Mouse (Mus musculus) olfactory bulb, adult 2 months (tissue): ENCODE data around the gene Kiz. TPM values are rescaled to one million over a fixed set of nuclear protein-coding genes. Genes with fewer than 3 reads are reported as not detected.

Experiments
- H3K27ac ChIP-seq: fragments of 200-500 bp; 2 replicates; pipeline ENCODE4 v1.5.1; 2012; ENCODE audit warnings: low read depth, low read length; ENCODE audit not compliant: insufficient read depth
- H3K4me1 ChIP-seq: fragments of 200-500 bp; 2 replicates; pipeline ENCODE4 v1.6.1; 2012; ENCODE audit warnings: low read length; ENCODE audit not compliant: control insufficient read depth, insufficient read depth
- H3K4me3 ChIP-seq: fragments of 200-500 bp; 2 replicates; pipeline ENCODE4 v1.5.1; 2012; ENCODE audit warnings: mild to moderate bottlenecking, low read depth, low read length, moderate library complexity; ENCODE audit not compliant: insufficient read depth
- CTCF ChIP-seq: fragments of 200-500 bp; IDR thresholded peaks from 2 replicates; pipeline ENCODE4 v1.5.1; 2012; ENCODE audit warnings: low read depth, mild to moderate bottlenecking, low read length, moderate library complexity; ENCODE audit not compliant: insufficient read depth
- POLR2A ChIP-seq: fragments of 200-500 bp; IDR thresholded peaks from 2 replicates; pipeline ENCODE4 v1.6.1; 2012; ENCODE audit warnings: mild to moderate bottlenecking, low read depth, low read length, moderate library complexity; ENCODE audit not compliant: insufficient read depth
- WGBS: fragments of 180-500 bp; shearing (Covaris S2); methylation state at CpG from one replicate; pipeline ENCODE4 v1.1.7; 2018; 5-methylcytosine and 5-hydroxymethylcytosine counted together
- polyA plus RNA-seq: library from polyadenylated mRNA; stranded (reverse); fragments of >200 nt; gene quantifications from 2 replicates; pipeline ENCODE4 v1.2.4, GENCODE M21; 2012; ENCODE audit warnings: low replicate concordance; ENCODE audit not compliant: missing spikeins, insufficient read depth, insufficient read length

Kiz gene
- polyA plus RNA-seq, 1 experiment = not detected

DNA sequence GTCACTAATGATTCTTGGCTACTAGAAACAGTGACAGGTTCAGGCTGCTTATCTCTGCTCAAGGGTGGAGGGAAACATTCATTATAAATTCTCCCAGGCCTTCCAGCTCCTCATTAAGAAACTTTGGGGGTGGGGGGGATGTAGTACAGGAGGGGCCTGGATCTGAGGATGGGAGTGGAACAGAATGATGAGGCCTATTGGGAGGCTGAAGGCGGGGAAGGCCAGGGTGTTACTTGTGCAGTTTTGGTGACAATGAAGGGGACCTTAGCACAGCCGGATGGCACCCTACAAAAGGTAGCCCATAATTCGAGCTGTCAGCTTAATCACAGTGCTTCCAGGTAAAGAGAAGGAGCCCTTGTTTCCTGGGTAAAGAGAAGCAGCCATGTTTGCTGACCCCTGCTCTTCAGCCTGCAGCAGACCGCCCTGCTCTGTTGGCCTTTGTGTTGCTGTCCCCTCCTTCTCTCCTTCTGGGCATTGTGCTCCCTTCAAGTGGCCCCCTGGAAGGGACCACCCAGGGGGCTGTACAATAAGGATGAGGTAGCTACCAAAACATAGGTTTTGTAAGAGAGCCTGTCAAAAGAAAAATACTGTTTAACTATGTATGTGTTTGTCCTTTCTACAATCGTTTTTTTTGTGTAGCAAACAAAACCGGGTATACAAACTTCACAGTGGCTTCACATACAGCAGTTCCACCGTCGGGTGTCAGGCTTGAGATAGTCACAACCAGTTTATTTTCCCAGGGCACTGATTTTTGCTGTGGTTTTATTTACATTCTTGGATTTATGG, 64.9 kb downstream of the Kiz start:
- TF ChIP-seq CTCF (no peak), POLR2A (no peak)
- 59% methylated on average over 8 of the region's 8 CpGs for WGBS
- Histone ChIP-seq H3K27ac (no peak overlapping the region), H3K4me1 (peaks cover 5% of the 10 kb centered on the region), H3K4me3 (no peak overlapping the region)

DNA sequence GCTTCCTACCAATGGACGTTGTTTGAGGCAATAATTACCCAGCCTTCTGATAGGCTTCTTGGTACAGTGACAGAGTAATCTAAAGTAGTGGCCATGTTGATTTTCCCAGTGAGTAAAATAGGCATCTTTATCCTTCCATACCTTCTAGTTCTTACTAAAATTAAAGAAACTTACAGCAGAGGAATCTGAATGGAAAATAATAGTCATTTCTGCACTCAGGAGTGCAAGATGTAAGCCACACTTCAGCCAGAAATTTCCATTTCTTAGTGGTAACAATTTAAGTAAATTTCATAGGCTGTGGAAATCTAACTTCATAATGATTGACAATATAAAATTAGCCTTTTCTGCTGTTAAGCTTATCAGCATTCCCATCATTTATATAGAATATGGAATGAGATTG, 69.6 kb downstream of the Kiz start:
- WGBS = 69% methylated on average over 1 of the region's 1 CpGs
- peaks cover 5% of the 10 kb centered on the region for H3K4me1 ChIP-seq
- H3K27ac ChIP-seq = no peak overlapping the region
- no peak for TF ChIP-seq POLR2A
- no peak for TF ChIP-seq CTCF
- H3K4me3 ChIP-seq = no peak overlapping the region

DNA sequence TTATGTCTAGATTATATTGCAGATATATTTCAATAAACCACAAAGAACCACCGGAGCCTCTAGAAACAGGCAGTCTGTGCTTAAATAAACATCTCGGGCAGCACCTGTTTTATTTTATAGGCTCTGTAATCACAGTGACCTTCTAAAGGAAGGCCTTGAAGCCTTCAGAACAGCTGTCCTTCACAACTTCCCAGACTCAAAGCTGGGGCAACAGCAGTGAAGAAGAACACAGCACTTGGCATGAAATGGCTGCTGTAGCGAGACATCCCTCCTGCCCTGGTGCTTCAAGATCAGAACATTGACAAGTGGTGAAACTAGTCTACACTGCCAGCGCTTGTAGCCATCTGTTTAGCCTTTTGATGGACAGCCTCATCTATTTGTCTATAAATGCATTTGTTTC, 70.2 kb downstream of the Kiz start:
- Histone ChIP-seq H3K27ac (no peak overlapping the region), H3K4me3 (no peak overlapping the region), H3K4me1 (no peaks in the 10 kb centered on the region)
- TF ChIP-seq CTCF (no peak), POLR2A (no peak)
- 94% methylated on average over 4 of the region's 4 CpGs for WGBS

DNA sequence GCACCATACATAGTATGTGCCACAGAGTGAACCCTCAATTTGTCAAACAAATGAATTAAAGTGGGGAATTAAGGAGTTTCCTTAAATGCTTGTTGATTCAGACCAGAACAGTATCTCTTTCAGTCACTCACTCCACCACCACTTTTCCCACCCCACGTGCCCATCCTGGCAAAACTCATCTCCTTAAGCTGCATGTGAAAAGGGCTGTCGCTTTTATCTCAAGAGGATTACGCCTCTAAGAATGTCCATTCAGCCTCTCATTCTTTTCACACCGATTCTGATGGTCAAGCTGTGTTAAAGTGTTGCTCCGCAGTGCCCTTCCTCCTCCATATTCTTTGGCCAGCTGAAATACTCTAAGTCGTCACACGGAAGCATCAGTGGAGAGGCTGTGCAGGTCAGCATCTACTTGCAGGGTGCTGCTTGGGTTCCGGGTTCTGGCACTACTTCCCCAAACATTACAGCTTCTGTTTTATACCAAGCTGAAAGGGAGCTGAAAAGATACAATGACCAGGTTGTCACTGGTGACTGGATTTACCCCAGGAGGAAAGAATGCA, 92.6 kb downstream of the Kiz start:
- WGBS = 52% methylated on average over 8 of the region's 8 CpGs
- no peak overlapping the region for H3K27ac ChIP-seq
- H3K4me3 ChIP-seq = no peak overlapping the region
- TF ChIP-seq POLR2A (no peak), CTCF (no peak)
- no peaks in the 10 kb centered on the region for H3K4me1 ChIP-seq

DNA sequence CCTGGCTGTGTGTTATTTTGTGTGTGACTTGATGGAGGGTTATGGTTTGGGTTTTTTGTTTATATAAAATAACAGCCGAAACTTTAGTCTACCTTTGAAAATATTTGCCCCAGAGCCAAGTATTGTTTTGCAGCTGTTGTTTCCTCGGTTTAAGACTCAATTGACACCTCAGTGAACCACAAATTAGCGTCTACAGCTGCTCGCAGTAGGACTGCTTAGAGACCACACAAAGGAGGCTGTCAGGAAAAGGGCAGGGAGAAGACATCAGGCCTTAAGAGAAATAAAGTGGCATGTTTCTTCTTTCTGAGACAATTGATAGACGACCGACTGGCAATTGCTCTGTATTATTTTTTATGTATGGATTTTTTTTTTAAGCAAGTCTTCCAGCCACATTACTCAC, 100.7 kb downstream of the Kiz start:
- no peak for TF ChIP-seq CTCF
- TF ChIP-seq POLR2A = no peak
- 0 out of 2 replicates have a peak, but pooled peaks cover 4% of the 10 kb centered on the region for H3K4me1 ChIP-seq
- WGBS = 51% methylated on average over 6 of the region's 6 CpGs

DNA sequence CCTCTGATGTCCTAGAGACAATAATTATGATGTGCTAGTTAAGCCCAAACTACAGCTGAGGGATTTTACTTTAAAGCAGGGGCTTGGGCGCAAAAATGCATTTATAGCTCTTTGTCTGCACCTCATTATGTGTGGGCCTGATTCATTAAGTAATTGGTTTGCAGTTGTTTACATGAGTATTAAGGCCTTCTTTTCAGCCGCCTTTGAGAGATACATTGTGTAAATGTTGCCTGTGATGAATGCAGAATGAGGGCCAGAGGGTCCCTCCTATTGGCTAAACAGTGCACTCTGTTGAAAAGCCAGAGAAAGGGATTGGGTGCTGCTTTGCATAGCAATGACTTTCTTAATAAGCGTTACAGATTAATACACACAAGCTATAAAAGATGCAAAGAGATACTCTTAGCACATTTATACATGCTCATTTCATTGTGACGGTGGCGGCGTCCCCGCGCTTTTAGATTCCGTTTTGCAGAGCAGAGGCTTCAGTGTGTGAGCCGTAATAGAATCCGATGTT, 102.8 kb downstream of the Kiz start:
- Histone ChIP-seq H3K4me1 (0 out of 2 replicates have a peak, but pooled peaks cover 4% of the 10 kb centered on the region), H3K4me3 (peak overlapping the region; percentile 45; the same call in 1 of the 2 replicates), H3K27ac (peak overlapping the region; percentile 69; the same call in 1 of the 2 replicates)
- TF ChIP-seq CTCF (no peak), POLR2A (no peak)
- WGBS = 10% methylated on average over 11 of the region's 11 CpGs

More for the DNA sequence above, 100.7 kb downstream of the Kiz start:
- Histone ChIP-seq H3K27ac (no peak overlapping the region), H3K4me3 (no peak overlapping the region)

DNA sequence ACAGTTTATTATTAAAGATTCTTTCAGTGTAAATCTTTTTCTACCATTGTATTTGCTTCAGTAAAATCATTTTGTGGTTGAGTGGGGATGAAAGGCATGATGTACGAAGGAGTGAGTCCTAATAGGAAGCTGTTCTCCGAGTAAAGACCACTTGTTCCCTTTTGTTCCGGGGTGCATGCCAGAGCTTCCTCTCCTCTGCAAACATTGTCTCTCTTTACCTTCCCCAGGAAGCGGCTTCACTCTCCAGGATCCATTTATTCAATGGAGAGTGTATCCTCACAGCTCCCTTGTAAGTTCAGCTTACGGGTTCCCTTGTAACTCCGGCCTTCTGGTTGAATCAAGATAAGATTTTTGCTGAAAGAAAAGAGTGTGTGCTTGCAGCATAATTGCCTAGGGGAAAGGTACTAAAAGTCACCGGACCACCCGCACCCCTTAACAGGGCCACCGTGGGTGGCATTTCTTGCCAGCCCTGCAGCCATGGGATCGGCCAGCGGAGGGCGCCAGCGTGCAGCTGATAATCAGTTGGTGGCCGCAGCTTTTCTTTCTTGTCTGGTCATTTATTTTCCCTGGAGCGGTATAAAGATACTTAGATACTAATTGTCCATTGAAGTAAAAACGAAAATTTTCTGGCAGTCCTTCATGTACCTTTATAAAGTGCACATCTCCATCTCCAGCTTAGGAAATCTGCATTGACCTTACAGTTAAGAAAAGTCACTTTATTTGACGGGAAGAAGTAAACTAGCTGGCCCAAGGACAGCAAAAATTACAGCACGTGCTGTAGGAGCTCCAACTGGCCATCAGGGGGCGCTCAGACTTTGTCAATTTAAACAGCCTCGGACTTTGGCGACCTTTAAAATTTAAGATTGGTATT, 103.5 kb downstream of the Kiz start:
- TF ChIP-seq CTCF (peak; percentile 73; the same call in 1 of the 2 replicates), POLR2A (no peak)
- peak overlapping the region; percentile 69 for H3K27ac ChIP-seq
- H3K4me1 ChIP-seq = 0 out of 2 replicates have a peak, but pooled peaks cover 4% of the 10 kb centered on the region
- 2% methylated on average over 21 of the region's 21 CpGs for WGBS
- peak overlapping the region; percentile 45 for H3K4me3 ChIP-seq

DNA sequence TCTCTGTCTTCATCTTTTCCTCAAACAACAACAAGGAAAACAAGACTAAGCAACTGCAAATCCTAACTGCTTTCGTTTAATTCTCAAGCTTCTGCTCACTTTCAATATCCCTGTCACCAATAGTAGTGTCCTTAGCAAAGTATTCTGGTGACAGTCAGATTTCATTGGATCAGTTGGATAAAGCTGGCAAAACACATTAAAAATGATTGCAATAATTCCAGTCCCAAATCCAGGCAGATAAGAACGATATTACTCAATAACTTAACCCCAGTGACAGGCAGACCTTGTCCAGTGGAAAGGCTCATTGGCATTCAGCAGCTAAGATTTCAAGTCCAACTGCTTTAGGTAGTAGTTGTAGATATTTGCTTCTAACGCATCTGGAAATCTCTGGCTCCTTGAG, 119.4 kb downstream of the Kiz start:
- H3K4me1 ChIP-seq = no peaks in the 10 kb centered on the region
- WGBS = 87% methylated on average over 3 of the region's 3 CpGs
- H3K4me3 ChIP-seq = no peak overlapping the region
- H3K27ac ChIP-seq = no peak overlapping the region
- TF ChIP-seq POLR2A = no peak
- no peak for TF ChIP-seq CTCF
